Mouse (Mus musculus) CD4-positive, CD25-positive, alpha-beta regulatory T cell, adult 4 months (primary cell): Measurements from ENCODE around the gene Olfr1052. TPM values are rescaled to one million over a fixed set of nuclear protein-coding genes. Genes with fewer than 3 reads are reported as not detected.
"Not testable (repeated sequence)": the region's sequence is repeated elsewhere in the genome, so short reads cannot be mapped to it uniquely, and the experiment has no call there.

Source experiments
- ATAC-seq: one replicate; pipeline ENCODE4 v1.8.0; 2017
- polyA plus RNA-seq, 2 experiments: library from polyadenylated mRNA; unstranded; fragments of 100-300 nt; shearing (Covaris generic); gene quantifications; one replicate each; pipeline ENCODE4 v1.2.1; 2017

The Olfr1052 gene
- polyA plus RNA-seq: under 1 TPM in 1 of 2 experiments, not detected in 1; 0.48 TPM

- no peak for ATAC-seq
These were observed at the start of gene Olfr1052 for GRCm38 (mm10) chr2:86292155-86292554. TSS of gene Olfr1052 (plus strand) at chr2:86292455.

- ATAC-seq: not testable (repeated sequence)
These were observed 34.0 kb upstream of the Olfr1052 start, which contains the start of gene Olfr1049 for GRCm38 (mm10) chr2:86258228-86258627. TSS of gene Olfr1049 (minus strand) at chr2:86258328.

- ATAC-seq: not testable (repeated sequence)
These were observed 13.3 kb upstream of the Olfr1052 start, which contains the start of gene Olfr1051 for GRCm38 (mm10) chr2:86278988-86279387. TSS of gene Olfr1051 (minus strand) at chr2:86279088.

- ATAC-seq: no peak
These were observed 22.9 kb downstream of the Olfr1052 start, which contains the start of gene Olfr1053 for GRCm38 (mm10) chr2:86315184-86315583. TSS of gene Olfr1053 (minus strand) at chr2:86315284.

GRCm38 (mm10) chr2:86335333-86335732, 43.1 kb downstream of the Olfr1052 start, which contains the start of gene Olfr1054:
TSS of gene Olfr1054 (minus strand) at chr2:86335433.
- ATAC-seq: no peak

Other genes starting within 250 kb of the Olfr1052 start
- not detected for gene Olfr1034, start 246.6 kb upstream of the Olfr1052 start, polyA plus RNA-seq
- not detected for gene Olfr1036, start 218.5 kb upstream of the Olfr1052 start, polyA plus RNA-seq
- not detected for gene Olfr1037, start 205.1 kb upstream of the Olfr1052 start, polyA plus RNA-seq
- not detected for gene Olfr1039, start 156.5 kb upstream of the Olfr1052 start, polyA plus RNA-seq
- not detected for gene Olfr1040, start 145.7 kb upstream of the Olfr1052 start, polyA plus RNA-seq
- not detected for gene Olfr1042, start 130.6 kb upstream of the Olfr1052 start, polyA plus RNA-seq
- gene Olfr1043, start 124.9 kb upstream of the Olfr1052 start, polyA plus RNA-seq: not detected
- gene Olfr1044, start 114.6 kb upstream of the Olfr1052 start, polyA plus RNA-seq: not detected
- gene Olfr52, start 106.8 kb upstream of the Olfr1052 start, polyA plus RNA-seq: not detected
- gene Olfr1045, start 89.4 kb upstream of the Olfr1052 start, polyA plus RNA-seq: not detected
- gene Olfr1046, start 73.1 kb upstream of the Olfr1052 start, polyA plus RNA-seq: not detected
- not detected for gene Olfr1047, start 61.1 kb upstream of the Olfr1052 start, polyA plus RNA-seq
- gene Olfr1048, start 52.2 kb upstream of the Olfr1052 start, polyA plus RNA-seq: not detected
- not detected for gene Olfr1049, start 34.1 kb upstream of the Olfr1052 start, polyA plus RNA-seq
- not detected for gene Olfr1051, start 13.4 kb upstream of the Olfr1052 start, polyA plus RNA-seq
- gene Olfr1053, start 22.8 kb downstream of the Olfr1052 start, polyA plus RNA-seq: not detected
- not detected for gene Olfr1054, start 43.0 kb downstream of the Olfr1052 start, polyA plus RNA-seq
- gene Olfr1055, start 57.8 kb downstream of the Olfr1052 start, polyA plus RNA-seq: not detected
- not detected for gene Olfr1056, start 70.0 kb downstream of the Olfr1052 start, polyA plus RNA-seq
- not detected for gene Olfr1057, start 85.9 kb downstream of the Olfr1052 start, polyA plus RNA-seq
- not detected for gene Olfr1058, start 96.1 kb downstream of the Olfr1052 start, polyA plus RNA-seq
- not detected for gene Olfr1061, start 121.6 kb downstream of the Olfr1052 start, polyA plus RNA-seq
- not detected for gene Olfr1062, start 134.3 kb downstream of the Olfr1052 start, polyA plus RNA-seq
- gene Olfr1065, start 158.1 kb downstream of the Olfr1052 start, polyA plus RNA-seq: not detected
- not detected for gene Olfr1066, start 163.8 kb downstream of the Olfr1052 start, polyA plus RNA-seq
- gene Olfr228, start 194.9 kb downstream of the Olfr1052 start, polyA plus RNA-seq: not detected
- not detected for gene Olfr1076, start 216.0 kb downstream of the Olfr1052 start, polyA plus RNA-seq